Mouse (Mus musculus): ENCODE measurements at regions not wholly inside any gene's neighbourhood (a gene's known extent, or its start where the extent isn't known, plus 50 kb on each side); places are given as distances from the start of the nearest gene placed in this dataset.

DNA sequence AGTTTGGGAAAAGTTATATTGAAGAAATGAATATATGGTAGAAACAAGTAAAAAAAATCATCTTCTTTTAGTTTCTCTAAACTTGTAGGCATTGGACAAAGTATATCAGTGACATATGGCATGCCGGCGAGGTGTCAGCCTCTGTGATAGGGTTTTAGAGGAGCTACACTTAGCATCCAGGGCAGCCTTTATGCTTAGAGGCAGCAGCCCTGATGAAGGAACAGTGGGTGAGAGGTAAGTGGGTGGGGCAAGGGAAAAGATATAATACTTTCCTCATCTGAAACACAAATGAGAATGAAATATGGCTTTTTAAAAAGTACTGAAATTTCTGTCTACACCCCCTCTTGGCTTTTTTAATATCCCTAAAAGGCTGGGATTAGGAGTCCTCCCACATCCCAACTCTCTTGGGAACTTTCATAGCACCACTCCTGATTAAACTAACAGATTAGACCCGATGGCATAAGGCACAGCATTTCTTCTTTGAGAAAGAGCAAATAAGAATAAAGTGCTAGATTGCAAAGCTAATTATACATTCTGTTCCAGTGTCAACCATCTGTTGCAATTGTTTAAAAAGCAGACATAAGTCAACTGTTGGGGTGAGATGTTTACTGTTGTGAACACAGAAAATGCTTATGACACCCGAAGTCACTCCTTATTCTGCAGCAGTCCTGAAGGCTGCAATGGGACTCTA lies 785.0 kb downstream of the Cdh11 start:
- TF ChIP-seq POLR2A (IDR thresholded peaks at IDR 0.05; ENCODE audit: borderline replicate concordance, extremely low read depth, insufficient read depth, insufficient read length, poor library complexity, severe bottlenecking), result no peak
- TF ChIP-seq CTCF (IDR thresholded peaks at IDR 0.05; ENCODE audit: borderline replicate concordance, extremely low read depth, insufficient read depth, insufficient read length), result no peak
